Mouse (Mus musculus): ENCODE results near the gene Zfp366.

DNA sequence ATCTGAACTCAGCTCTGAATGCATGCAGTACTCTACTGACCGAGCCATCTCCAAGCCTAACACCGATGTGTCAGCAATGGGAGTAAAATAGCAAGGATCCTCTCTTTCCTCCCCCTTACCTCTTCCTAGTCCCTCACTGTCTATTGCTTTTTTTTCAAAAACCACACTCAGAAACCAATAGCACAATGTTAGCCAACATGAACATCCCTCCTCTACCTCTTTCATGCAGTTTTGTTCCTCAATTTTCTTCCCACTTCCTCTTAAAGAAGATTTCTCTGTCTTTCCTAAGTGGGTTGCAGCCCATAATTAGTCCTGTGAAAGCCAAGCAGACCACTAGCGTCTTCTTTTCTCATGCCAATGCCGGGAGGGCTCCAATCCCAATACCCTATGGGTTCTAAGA lies 102.6 kb downstream of the Zfp366 start:
- TF ChIP-seq CTCF (IDR thresholded peaks at IDR 0.05; ENCODE audit: control insufficient read depth, insufficient read depth, insufficient read length) (no peak), FOSL1 (IDR thresholded peaks at IDR 0.05; ENCODE audit: insufficient read depth, low read length, poor library complexity, severe bottlenecking) (no peak), USF1 (IDR thresholded peaks at IDR 0.05; ENCODE audit: low read depth) (no peak), MAX (IDR thresholded peaks at IDR 0.05) (no peak), MYOD1 (IDR thresholded peaks at IDR 0.05; ENCODE audit: control insufficient read depth, insufficient read length, low read depth) (no peak)
